Mouse (Mus musculus): ENCODE results near the gene Lrrc38. TPM values are rescaled to one million over a fixed set of nuclear protein-coding genes. Genes with fewer than 3 reads are reported as not detected.

Lrrc38 gene
- polyA plus RNA-seq, 1 experiment from 2014 or later = not detected

DNA sequence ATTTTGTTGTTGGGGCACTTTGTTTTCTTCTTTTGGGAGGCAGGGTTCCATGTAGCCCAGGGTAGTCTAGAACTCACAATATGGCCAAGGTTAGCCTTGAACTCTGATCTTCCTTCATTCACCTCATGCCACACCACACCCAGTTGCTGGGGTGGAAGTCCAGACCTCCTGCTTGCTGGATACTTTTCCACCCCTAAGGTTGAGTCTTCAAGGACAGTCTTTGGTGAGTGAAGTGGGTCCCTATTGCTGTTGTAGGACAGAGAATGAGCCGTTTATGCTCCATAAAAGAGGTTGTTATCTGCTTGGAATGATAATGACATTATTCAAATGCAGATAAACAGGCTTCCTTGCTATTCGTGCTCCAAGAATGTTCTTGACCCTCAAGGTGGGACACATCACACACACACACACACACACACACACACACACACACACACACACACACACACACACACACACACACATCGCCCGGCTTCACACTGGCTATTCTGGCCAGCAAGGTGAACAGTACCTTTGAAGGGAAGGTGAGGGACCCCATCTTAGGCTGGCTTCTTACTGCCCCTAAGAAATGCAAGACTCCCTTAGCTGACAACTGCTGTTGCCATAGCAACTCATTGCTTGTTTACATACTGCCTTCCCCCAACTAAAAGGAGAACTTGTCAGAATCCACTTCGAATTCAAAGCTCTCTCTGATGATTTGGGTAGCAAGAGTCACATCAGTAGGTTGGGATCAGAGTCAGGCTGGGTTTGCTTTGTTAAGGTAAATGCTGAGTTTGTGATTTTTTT is 43.4 kb upstream of the Lrrc38 start:
- WGBS = 37% methylated on average over 5 of the region's 5 CpGs
- no peaks in the 10 kb centered on the region for H3K4me1 ChIP-seq (replicated peaks; ENCODE audit: control insufficient read depth, insufficient read depth, low read length)
- ATAC-seq = no peak
- H3K27me3 ChIP-seq (replicated peaks; ENCODE audit: control insufficient read depth, insufficient read depth, low read length) = no peaks in the 10 kb centered on the region
- TF ChIP-seq CTCF (IDR thresholded peaks at IDR 0.05; ENCODE audit: low read depth) = no peak
- no peaks in the 10 kb centered on the region for H3K9me3 ChIP-seq (ENCODE audit: control insufficient read depth)
- no peak overlapping the region for H3K4me3 ChIP-seq (ENCODE audit: low read depth, low read length)
- H3K9ac ChIP-seq (ENCODE audit: low read depth, low read length) = no peak overlapping the region
- no peaks in the 10 kb centered on the region for H3K36me3 ChIP-seq (ENCODE audit: control insufficient read depth, insufficient read depth)
- no peak overlapping the region for H3K27ac ChIP-seq (ENCODE audit: low read depth, low read length)
- no peak overlapping the region for H3K4me2 ChIP-seq (replicated peaks; ENCODE audit: low read depth)

DNA sequence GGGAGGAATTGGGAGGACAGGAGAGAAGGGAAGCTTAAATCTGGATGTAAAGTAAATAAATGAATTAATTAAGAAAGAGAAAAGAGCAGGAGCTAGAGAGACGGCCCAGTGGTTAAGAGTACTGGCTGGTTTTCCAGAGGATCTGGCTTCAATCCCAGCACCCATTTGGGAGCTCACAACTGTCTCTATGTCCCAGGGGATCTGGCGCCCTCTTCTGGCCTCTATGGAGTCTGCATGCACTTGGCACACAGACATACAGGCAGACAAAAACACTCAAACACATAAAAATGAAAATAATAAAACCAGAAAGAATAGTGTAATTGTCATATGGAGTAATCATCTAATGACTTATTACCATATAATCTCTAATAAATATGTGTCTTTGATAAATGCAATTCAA is 38.2 kb upstream of the Lrrc38 start:
- H3K4me1 ChIP-seq (replicated peaks; ENCODE audit: control insufficient read depth, insufficient read depth, low read length) = no peaks in the 10 kb centered on the region
- no peak overlapping the region for H3K9ac ChIP-seq (ENCODE audit: low read depth, low read length)
- no peaks in the 10 kb centered on the region for H3K27me3 ChIP-seq (replicated peaks; ENCODE audit: control insufficient read depth, insufficient read depth, low read length)
- H3K27ac ChIP-seq (ENCODE audit: low read depth, low read length) = no peak overlapping the region
- 44% methylated on average over 2 of the region's 2 CpGs for WGBS
- H3K36me3 ChIP-seq (ENCODE audit: control insufficient read depth, insufficient read depth) = no peaks in the 10 kb centered on the region
- TF ChIP-seq CTCF (IDR thresholded peaks at IDR 0.05; ENCODE audit: low read depth) = peak; percentile 68
- H3K4me3 ChIP-seq (ENCODE audit: low read depth, low read length) = no peak overlapping the region
- H3K9me3 ChIP-seq (ENCODE audit: control insufficient read depth) = no peaks in the 10 kb centered on the region
- H3K4me2 ChIP-seq (replicated peaks; ENCODE audit: low read depth) = no peak overlapping the region
- ATAC-seq = no peak

DNA sequence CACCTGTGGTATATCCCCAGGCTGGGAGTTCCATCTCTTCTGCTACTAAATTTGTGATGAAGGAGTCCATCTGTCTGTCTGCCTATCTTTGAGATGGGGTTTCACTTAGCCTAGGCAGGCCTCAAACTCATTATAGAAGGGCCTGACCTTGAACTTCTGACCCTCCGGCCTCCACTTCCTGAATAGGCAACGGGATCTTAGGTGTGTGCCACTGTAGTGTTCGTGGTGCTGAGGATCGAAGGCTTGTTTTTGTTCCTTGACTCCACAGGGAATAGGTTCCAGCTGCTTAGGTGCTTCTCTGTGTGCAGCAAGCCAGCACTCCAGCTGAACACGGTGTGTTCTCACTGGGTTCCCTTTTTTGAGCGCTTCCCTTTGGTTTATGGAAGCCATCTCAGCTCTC is 36.3 kb upstream of the Lrrc38 start:
- Histone ChIP-seq H3K4me2 (replicated peaks; ENCODE audit: low read depth) (no peak overlapping the region), H3K4me3 (ENCODE audit: low read depth, low read length) (no peak overlapping the region), H3K4me1 (replicated peaks; ENCODE audit: control insufficient read depth, insufficient read depth, low read length) (no peaks in the 10 kb centered on the region), H3K36me3 (ENCODE audit: control insufficient read depth, insufficient read depth) (no peaks in the 10 kb centered on the region), H3K9me3 (ENCODE audit: control insufficient read depth) (no peaks in the 10 kb centered on the region), H3K9ac (ENCODE audit: low read depth, low read length) (no peak overlapping the region), H3K27me3 (replicated peaks; ENCODE audit: control insufficient read depth, insufficient read depth, low read length) (no peaks in the 10 kb centered on the region), H3K27ac (ENCODE audit: low read depth, low read length) (no peak overlapping the region)
- WGBS = 75% methylated on average over 6 of the region's 6 CpGs
- ATAC-seq = no peak
- TF ChIP-seq CTCF (IDR thresholded peaks at IDR 0.05; ENCODE audit: low read depth) = no peak

DNA sequence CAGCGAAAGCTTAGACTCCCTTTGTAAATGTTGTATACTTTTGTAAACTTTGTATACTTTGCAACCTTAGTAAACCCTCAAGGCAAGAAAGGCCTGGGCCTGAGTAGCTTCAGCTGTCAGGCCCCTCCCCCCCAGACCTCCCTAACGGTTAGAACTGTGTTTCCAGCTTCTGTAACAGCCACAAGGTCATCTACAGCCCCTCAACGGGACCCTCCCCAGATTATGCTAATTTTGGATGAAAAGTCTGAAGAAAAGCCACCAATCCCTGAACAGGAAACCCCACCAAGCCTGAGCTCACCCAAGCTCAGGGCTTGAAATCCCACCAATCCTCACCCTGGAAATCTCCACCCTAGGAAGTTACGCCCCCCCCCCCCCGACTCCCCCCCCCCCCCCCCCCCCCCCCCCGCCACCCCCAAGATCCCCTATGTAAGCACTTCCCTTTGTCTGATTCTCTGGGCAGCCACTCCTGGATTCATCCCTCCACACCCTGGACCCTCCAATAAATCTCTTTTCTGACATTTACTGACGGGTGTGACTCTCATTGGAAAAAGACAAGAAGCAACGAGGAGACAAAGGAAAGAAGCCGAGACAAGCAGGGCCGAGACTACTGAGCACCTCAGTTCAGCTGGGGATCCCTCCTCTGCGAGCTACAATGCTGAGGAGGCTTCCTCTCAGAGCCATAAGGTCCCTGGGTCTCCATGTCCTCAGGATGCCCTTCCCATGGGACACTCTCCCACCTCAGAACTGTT is 25.2 kb upstream of the Lrrc38 start:
- no peak for ATAC-seq
- no peak for TF ChIP-seq CTCF (IDR thresholded peaks at IDR 0.05; ENCODE audit: low read depth)
- Histone ChIP-seq H3K4me1 (replicated peaks; ENCODE audit: control insufficient read depth, insufficient read depth, low read length) (no peaks in the 10 kb centered on the region), H3K9me3 (ENCODE audit: control insufficient read depth) (no peaks in the 10 kb centered on the region), H3K4me2 (replicated peaks; ENCODE audit: low read depth) (peak overlapping the region; percentile 72), H3K27ac (ENCODE audit: low read depth, low read length) (no peak overlapping the region), H3K9ac (ENCODE audit: low read depth, low read length) (no peak overlapping the region), H3K27me3 (replicated peaks; ENCODE audit: control insufficient read depth, insufficient read depth, low read length) (no peaks in the 10 kb centered on the region), H3K36me3 (ENCODE audit: control insufficient read depth, insufficient read depth) (no peaks in the 10 kb centered on the region), H3K4me3 (ENCODE audit: low read depth, low read length) (no peak overlapping the region)
- WGBS = 16% methylated on average over 8 of the region's 11 CpGs

DNA sequence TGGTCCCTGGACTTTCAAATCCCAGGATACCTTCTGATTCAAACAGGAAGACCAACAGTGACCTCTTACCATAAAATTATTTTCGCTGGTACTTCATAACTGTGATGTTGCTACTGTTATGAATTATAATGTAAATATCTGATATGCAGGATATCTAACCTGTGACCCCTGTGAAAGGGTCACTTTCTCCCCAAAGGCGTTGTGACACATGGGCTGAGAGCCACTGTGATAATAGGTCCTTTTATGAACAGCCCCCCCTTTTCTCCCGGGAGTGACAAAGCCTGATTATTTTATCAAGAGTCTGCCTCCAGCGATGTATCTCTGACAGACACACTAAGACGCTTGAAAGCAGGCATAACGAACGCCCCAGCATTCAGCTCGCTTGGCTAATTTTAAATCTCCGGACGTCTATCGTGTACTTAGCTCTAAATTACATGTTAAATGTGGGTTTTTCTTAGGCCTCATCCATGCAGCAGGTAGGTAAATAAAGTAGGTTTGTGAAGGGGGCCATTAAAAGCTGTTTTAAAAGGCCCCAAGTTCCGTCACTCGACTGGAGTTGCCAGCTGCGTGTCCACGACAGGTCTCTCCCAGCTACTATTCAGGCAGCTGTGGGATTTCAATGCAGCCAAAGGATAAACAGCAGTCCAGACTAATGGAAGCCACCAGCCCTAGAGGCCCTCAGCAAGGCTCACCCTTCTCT is 24.5 kb upstream of the Lrrc38 start:
- H3K27ac ChIP-seq (ENCODE audit: low read depth, low read length) = no peak overlapping the region
- peak overlapping the region; percentile 72 for H3K4me2 ChIP-seq (replicated peaks; ENCODE audit: low read depth)
- H3K36me3 ChIP-seq (ENCODE audit: control insufficient read depth, insufficient read depth) = no peaks in the 10 kb centered on the region
- no peaks in the 10 kb centered on the region for H3K4me1 ChIP-seq (replicated peaks; ENCODE audit: control insufficient read depth, insufficient read depth, low read length)
- ATAC-seq = no peak
- no peak for TF ChIP-seq CTCF (IDR thresholded peaks at IDR 0.05; ENCODE audit: low read depth)
- peak overlapping the region; percentile 31 for H3K4me3 ChIP-seq (ENCODE audit: low read depth, low read length)
- H3K27me3 ChIP-seq (replicated peaks; ENCODE audit: control insufficient read depth, insufficient read depth, low read length) = no peaks in the 10 kb centered on the region
- WGBS = 19% methylated on average over 15 of the region's 15 CpGs
- no peaks in the 10 kb centered on the region for H3K9me3 ChIP-seq (ENCODE audit: control insufficient read depth)
- H3K9ac ChIP-seq (ENCODE audit: low read depth, low read length) = 0 out of 2 replicates have a peak overlapping the region, but pooled peaks have one; percentile 26

DNA sequence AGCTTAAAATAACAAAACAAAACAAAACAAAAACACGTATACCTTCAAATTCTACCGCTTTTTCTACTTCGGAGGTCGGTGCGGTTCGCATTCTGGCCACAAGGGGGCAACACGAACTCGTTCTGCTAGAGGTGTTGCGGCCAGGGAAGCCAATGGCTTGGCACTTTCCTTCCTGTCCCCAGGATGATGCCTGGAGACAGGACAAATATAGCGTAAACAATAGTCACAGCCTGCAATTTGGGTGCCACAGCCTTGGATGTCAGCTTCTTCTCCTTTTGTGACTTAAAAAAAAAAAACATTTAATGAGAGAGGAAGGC is 24.0 kb upstream of the Lrrc38 start:
- no peak overlapping the region for H3K27ac ChIP-seq (ENCODE audit: low read depth, low read length)
- no peaks in the 10 kb centered on the region for H3K9me3 ChIP-seq (ENCODE audit: control insufficient read depth)
- H3K4me1 ChIP-seq (replicated peaks; ENCODE audit: control insufficient read depth, insufficient read depth, low read length) = no peaks in the 10 kb centered on the region
- H3K27me3 ChIP-seq (replicated peaks; ENCODE audit: control insufficient read depth, insufficient read depth, low read length) = no peaks in the 10 kb centered on the region
- H3K36me3 ChIP-seq (ENCODE audit: control insufficient read depth, insufficient read depth) = no peaks in the 10 kb centered on the region
- H3K4me2 ChIP-seq (replicated peaks; ENCODE audit: low read depth) = peak overlapping the region; percentile 72
- H3K4me3 ChIP-seq (ENCODE audit: low read depth, low read length) = peak overlapping the region; percentile 31
- H3K9ac ChIP-seq (ENCODE audit: low read depth, low read length) = 0 out of 2 replicates have a peak overlapping the region, but pooled peaks have one; percentile 26
- ATAC-seq = no peak
- TF ChIP-seq CTCF (IDR thresholded peaks at IDR 0.05; ENCODE audit: low read depth) = peak; percentile 88
- 2% methylated on average over 10 of the region's 10 CpGs for WGBS

Data from intestine, postnatal 0 days (tissue).